Mouse (Mus musculus): Measurements from ENCODE around the gene Was.
"Not testable (repeated sequence)": the region's sequence is repeated elsewhere in the genome, so short reads cannot be mapped to it uniquely, and the experiment has no call there.

Gene Was

GRCm38 (mm10) chrX:8090346-8090953 lies at the start of gene Was:
Gene Was (minus strand): TSS chrX:8090498.
- DNase-seq = peak; percentile 70

DNA sequence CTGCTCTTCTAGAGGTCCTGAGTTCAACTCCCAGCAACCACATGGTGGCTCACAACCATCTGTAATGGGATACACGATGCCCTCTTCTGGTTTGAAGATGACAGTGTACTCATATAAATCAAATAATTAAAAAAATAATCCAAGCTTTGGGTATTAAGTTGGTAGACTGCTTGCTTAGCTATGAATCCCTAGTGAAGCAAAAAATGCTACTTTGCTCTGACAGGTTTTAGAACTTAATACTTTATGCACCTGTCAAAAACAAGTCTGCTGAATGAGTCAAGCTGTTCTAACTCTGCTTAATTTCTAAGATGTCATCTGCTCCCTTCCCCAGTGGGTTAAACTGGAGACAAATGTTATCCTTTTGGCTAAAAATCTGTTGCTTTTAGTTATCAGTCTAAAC lies 49.2 kb upstream of the Was start:
- no peak for DNase-seq

DNA sequence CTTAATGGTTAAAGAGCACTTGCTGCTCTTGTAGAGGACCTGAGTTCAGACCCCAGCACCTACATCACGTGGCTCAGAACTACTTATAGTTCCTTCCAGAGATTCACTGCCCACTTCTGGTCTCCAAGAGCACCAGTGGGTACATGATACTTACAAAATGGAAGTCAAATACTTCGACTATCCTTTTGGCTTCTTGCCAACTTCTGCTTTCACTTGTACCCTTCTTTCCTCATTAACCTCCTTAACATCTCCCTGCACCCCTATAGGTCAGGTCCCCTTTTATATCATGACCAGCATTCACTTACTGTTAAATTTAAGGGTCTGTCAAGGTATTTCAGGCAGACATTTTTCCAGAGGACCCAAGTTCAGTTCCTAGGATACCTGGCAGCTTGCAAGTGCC lies 45.6 kb upstream of the Was start:
- no peak for DNase-seq

- DNase-seq = peak; percentile 82
Observed at GRCm38 (mm10) chrX:8132017-8132976, 42.0 kb upstream of the Was start, which contains the start of gene Wdr13. Gene Wdr13 (minus strand): TSS chrX:8132892.

DNA sequence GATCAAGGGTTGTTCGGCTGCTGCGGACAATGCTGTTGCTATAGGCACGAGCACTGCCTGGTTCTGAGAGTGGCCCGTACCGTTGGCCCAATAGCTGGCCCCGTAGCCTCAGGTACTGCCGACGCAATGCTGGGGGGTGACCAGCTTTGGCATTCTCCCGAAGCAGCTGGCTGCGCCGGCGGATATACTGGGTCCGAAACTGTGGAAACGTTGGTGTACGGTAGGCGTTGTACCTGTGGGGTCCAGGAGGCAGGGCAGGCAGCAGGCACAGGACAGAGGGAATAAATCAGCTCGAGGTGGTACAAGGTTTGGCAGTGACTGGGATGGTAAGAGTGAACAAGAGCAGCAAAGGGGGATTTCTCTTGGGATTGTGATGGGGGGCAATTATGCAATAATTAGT lies 41.1 kb upstream of the Was start:
- DNase-seq = no peak

DNA sequence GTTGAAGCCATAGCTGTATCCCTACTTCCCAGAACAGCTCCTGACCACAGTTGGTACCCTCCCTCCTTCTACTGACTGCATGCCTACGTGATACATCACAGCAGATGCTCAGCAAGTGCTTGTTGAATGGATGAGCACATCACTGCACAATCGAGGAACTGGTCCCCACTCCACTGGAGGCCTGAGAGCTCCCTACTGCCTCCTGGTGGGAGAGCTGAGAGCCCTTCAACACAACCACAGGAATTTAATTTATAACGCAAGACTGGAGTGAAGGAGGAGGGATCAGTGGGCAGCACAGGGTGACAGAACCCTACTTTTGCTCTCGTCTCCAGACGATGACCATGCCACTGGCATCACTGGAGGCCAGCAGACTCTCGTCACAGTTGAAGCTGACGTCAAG lies 34.9 kb upstream of the Was start:
- no peak for DNase-seq

GRCm38 (mm10) chrX:8123821-8124470 lies 33.6 kb upstream of the Was start:
- DNase-seq = no peak

DNA sequence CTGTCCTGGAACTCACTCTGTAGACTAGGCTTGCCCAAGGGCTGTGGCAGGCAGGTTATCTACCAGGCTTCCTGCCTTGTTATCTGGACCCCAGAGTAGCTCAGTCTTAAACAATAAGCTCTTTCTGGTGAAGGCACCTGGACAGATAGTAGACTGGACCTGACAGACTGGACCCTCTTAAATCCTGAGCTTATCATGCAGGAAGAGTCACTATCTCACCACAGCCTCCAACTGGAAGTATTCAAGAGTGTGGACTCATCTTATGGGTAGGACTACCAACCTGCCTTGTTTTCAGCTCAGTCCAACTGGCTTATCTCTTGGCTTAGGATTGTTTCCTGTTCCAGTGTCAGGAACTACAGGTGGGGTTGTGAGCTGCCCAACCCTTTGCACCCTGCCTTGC lies 27.0 kb upstream of the Was start:
- no peak for DNase-seq

DNA sequence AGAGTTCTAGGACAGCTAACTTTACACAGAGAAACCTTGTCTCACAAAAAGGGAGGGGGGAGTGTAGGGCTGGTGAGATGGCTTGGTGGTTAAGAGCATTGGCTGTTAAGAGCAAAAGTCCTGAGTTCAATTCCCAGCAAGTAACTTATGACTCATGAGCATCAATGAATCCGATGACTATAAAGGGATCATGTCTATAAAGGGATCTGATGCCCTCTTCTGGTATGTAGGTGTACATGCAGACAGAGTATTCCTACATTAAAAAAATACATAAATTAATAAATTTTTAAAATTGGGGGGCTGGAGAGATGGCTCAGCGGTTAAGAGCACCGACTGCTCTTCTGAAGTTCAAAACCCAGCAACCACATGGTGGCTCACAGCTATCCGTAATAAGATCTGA lies 25.0 kb upstream of the Was start:
- DNase-seq = no peak

DNA sequence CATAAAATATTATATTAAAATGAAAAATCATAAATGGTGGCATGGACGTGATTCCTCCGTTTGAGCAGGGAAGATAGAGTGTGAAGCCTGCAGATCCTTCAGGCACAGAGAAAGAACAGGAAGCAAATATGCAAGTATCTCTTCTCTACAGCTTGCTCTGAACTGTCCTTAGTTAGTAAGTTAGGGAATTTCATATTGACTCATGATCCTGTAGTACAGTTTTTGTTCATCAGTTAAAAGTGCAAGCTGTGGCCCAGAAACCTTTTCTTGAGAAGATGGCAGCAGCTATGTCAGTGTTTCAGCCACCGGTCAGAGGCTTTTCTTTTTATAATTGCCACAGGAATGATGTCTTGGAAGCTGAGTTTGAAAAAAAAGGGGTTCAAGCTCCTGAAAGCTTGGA lies 14.7 kb upstream of the Was start:
- no peak for DNase-seq

DNA sequence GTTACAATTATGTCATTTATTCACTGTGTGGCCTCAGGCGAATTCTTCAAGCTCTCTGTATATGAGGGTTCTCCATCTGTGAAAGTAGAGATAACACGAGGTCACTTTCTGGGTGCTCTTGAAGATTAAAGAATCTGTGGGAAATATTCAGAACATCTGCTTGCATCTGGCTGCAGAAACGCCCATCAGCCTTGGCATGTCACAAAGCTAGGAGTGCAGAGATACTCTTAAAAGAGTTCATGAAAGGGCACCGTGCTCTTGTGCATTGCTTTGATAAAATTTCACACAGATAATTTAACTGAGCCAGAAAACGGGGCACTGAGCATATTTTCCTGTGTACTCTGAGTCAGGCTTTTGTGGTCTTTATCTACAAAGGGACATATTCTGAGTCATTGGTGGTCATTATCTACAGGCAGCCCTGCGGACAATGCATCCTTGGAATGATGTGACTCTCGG lies 11.9 kb upstream of the Was start:
- DNase-seq = no peak

DNA sequence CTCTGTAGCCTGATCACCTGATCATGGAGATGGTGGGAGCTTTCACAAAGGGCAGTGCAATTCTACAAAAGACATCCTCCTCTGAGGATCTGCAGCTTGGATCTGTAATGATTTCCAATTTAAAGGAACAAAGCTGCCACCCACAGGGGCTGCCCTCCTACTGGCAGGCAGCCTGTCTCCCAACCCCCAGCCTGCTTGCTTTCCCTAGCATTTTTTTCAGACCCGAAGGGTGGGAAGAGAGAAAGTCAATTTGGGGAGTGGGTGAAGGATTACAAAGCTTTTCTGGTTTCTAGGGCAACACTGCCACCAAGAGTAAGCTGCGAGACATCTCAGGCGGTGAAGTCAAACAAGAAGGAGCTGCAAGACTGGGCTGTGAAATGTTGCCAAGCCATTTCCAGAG lies 10.7 kb upstream of the Was start:
- DNase-seq = no peak

DNA sequence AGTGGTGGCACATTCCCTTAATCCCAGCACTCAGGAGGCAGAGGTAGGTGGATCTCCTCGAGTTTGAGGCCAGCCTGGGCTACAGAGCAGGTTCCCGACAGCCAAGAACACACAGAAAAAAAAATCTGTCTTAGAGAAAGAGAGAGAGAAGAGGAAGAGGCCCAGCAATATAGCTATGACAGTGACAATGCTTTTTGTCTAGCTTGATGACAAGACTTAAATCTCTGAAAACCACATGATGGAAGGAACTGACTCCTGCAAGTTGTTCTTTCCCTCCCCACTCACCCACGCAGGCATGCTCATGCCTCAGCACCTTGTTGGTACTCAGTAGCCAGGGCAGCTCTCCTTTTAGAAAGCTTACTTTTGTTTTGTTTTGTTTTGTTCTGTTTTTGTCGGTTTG lies 9.1 kb upstream of the Was start:
- DNase-seq = no peak

DNA sequence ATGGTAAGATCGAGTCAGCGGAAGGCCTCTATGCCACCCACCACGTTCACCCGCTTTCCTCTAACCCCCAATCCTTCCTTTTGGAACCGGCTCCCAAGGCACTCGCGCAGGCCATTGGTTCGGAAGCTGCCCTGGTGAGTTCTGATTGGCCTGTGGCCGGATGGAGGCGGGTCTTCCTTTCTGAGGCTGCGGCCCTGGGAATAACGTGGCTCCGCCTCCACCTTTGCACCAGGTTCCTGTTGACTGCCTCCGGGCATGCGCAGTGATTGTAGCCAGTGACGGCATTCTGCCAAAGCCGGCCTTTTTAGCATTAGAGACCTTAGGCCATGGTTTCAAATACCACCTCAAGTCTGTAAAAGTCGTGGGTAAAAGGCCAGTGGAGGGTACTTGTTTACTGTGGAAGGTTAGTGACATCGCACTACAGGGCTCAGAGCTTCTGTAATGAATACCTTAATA lies 6.5 kb upstream of the Was start:
- DNase-seq = peak; percentile 94

DNA sequence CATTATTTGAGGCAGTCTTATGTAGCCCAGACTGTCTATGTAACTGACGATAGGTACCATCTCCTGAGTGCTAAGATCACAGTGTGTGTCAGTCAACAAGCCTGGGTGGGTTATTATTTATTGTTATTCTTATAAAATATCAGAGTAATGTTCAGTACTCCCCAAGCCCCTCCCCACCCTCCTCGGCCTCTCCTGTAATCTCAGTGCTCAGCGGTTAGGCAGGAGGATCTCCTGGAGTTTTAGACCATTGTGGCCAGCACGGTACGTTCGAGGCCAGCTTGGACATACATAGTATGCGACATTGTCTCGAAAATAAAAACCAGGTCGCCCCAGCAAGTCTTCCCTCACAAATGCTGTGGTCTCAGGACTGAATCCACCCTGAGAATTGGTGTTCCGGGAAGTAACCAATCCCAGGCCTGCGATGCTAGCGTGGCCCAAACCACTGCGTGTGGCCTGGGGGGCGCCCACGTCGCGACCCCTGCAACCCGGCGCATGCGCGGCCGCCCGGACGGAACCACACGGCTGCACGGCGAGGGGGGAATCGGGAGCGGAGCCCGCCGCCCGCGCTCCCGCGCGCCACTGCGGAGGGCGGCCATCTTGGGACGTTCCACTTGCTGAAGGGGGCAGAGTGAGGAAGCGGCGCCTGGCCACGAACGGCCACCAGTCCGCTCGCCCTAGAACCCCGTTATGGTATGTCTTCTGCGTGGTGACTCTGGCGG lies 5.9 kb upstream of the Was start:
- peak; percentile 89 for DNase-seq

- DNase-seq = no peak
Observed at GRCm38 (mm10) chrX:8095546-8095945, 5.2 kb upstream of the Was start.

DNA sequence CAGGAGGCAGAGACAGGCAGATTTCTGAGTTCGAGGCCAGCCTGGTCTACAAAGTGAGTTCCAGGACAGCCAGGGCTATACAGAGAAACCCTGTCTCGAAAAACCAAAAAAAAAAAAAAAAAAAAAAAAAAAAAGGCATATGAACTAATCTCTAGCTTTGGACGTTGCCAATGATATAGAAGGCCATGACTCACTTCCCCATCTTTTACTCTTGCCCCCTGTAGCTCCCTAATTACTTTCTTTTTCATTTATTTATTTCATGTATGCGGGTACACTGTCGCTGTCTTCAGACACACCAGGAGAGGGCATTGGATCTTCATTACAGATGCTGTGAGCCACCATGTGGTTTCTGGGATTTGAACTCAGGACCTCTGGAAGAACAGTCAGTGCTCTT lies 653 bp upstream of the Was start:
- not testable (repeated sequence) for DNase-seq

- DNase-seq = no peak
Observed at GRCm38 (mm10) chrX:8089746-8090145, 552 bp downstream of the Was start.

- no peak for DNase-seq
Observed at GRCm38 (mm10) chrX:8085611-8086010, 4.7 kb downstream of the Was start.

- DNase-seq = no peak
Observed at GRCm38 (mm10) chrX:8084771-8085259, 5.5 kb downstream of the Was start.

DNA sequence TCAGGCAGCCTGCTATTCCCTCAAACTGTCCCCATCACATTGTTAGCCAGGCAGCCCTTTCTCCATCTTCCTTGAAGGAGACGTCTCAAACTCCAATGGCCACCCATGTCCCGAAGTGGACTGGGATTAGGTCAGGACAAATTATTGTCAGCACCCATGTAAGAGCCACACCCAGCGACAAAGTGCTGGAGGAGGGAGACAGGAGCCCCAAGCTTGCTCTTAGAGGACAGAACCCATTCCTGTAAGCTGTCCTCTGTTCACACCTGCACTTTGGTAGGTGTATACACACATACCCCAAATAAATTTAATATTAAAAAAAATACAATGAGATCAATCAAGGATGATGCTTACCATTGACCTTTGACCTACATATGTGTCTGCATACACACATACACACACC lies 15.2 kb downstream of the Was start:
- no peak for DNase-seq

DNA sequence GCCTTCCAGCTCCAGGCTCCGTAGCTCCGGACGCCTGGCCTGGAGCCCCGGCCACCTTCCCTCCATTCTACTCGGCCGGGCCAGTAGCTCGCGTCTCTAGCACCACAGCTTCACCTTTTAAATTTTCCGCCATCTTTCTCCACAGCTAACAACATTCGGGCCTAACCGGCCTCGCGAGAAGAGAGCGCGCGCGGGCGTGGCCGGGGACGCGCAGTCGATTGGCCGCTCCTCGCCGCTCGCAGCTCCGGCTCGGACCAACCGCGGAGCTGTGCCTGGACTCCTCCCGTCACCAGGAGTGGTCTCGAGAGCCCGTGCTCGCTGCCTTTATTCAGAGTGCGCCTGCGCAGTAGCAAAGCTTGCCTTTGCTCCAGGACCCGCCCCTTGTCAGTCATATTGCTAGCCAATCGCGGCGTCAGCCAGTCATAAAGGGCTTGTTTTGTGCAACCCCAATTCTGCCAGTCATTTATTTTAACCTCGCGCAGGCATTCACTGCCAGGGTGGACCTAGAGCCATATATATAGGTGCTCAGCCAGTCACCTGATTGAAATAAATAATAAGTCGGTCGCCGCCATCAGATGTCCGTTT lies 15.8 kb downstream of the Was start, which contains the start of gene Suv39h1:
TSS of gene Suv39h1 (minus strand) at position 331 of the 585 bp plus-strand sequence.
- peak; percentile 89 for DNase-seq
